Mouse (Mus musculus) brain, embryonic 14.5 days (tissue): ENCODE data around the gene Usp43. TPM values are rescaled to one million over a fixed set of nuclear protein-coding genes. Genes with fewer than 3 reads are reported as not detected.

Experiments used
- DNase-seq: peaks from one replicate; pipeline ENCODE4 v3.0.0-alpha.2; 2011; ENCODE audit warnings: low read depth
- CTCF ChIP-seq: fragments of 200-500 bp; IDR thresholded peaks from 2 replicates; pipeline ENCODE4 v1.5.1; 2012; ENCODE audit warnings: inconsistent platforms, mild to moderate bottlenecking, moderate library complexity, borderline replicate concordance; ENCODE audit not compliant: insufficient read depth, insufficient read length; ENCODE audit errors: extremely low read depth
- POLR2A ChIP-seq: fragments of 200-500 bp; IDR thresholded peaks from 2 replicates; pipeline ENCODE4 v1.6.1; 2012; ENCODE audit warnings: mild to moderate bottlenecking, inconsistent platforms, borderline replicate concordance; ENCODE audit not compliant: poor library complexity, insufficient read depth, insufficient read length, severe bottlenecking; ENCODE audit errors: extremely low read depth
- polyA plus RNA-seq: library from polyadenylated mRNA; depleted of rRNA; stranded (reverse); fragments of >200 nt; gene quantifications from 2 replicates; pipeline ENCODE4 v1.2.3, GENCODE M21; 2012; rRNA removed

Gene Usp43
- polyA plus RNA-seq, 1 experiment = 1.4 TPM

DNA sequence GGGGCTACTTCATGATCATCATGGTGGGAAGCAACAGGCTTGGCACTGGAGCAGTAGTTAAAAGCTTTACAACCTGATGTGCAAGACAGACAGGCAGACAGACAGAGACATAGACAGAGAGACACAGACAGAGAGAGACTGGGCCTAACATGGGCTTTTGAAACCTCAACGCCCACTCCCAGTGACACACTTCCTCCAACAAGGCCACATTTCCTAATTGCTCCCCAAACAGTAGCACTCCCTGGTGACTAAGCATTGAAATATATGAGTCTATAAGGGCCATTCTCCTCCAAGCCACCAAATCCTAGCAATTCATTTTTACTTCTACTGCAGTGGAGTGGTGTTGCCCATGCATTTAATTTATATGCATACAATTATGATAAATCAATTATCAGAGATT lies 82.1 kb downstream of the Usp43 start:
- DNase-seq = no peak
- no peak for TF ChIP-seq CTCF
- no peak for TF ChIP-seq POLR2A

DNA sequence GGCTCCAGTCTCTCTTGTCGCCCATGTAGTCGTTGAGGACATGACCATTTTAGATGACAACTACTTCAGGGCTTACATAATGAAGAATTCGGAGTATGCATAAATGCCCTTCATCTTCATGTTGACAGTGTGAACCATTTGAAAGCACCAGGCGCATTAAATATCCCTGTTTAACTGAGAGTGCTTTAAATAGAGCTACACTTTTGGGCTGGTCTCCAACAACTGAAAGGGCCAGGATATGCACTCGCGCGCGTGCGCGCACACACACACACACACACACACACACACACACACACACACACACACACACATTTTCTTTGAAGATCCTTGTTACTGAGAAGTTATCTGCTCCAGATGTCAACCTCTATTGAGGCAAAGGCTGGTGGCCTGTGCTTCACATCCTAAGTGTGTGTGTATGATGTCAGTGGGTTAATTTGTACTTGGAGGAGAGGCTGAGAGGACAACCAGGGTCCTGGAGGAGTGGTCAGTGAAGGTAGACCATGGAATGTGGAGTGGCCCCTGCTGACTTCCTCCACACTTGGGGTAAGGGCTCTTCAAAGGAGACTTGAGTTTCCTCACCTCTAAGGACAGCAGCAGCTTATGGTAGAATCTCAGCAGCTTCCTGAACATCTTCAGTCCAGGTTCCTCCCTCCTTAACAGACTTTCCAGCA lies 86.4 kb downstream of the Usp43 start:
- DNase-seq = no peak
- TF ChIP-seq POLR2A = no peak

GRCm38 (mm10) chr11:67831820-67832219 lies 90.1 kb downstream of the Usp43 start:
- no peak for DNase-seq
- no peak for TF ChIP-seq POLR2A
- no peak for TF ChIP-seq CTCF

- TF ChIP-seq POLR2A (no peak), CTCF (no peak)
- no peak for DNase-seq
Measured at GRCm38 (mm10) chr11:67829530-67829929, 92.4 kb downstream of the Usp43 start.

GRCm38 (mm10) chr11:67828360-67829059 lies 93.4 kb downstream of the Usp43 start:
- DNase-seq = peak; percentile 30
- TF ChIP-seq CTCF (no peak), POLR2A (no peak)

- peak; percentile 82 for DNase-seq
- TF ChIP-seq POLR2A (no peak), CTCF (no peak)
Measured at GRCm38 (mm10) chr11:67821560-67821959, 100.4 kb downstream of the Usp43 start.

DNA sequence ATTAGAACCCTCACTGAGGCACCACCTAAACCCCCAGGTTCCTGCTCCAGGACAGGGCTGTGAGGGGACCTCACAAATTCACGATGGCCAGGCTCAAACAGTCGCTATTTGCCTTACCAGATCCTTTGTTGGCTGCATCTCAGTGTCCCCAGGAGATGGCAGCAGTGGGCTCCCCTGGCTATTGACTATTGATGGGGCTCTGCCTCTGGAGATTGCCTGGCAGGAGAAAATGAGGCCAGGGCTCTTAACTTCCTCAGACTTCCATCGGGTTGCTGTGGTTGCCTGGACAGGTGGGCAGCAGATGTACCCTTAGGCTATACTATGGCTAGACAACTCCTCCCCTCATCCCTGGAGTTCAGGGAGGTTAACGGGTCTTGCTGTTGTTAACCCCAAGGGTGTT lies 101.7 kb downstream of the Usp43 start:
- DNase-seq = peak; percentile 61
- TF ChIP-seq CTCF (peak; percentile 75), POLR2A (no peak)

DNA sequence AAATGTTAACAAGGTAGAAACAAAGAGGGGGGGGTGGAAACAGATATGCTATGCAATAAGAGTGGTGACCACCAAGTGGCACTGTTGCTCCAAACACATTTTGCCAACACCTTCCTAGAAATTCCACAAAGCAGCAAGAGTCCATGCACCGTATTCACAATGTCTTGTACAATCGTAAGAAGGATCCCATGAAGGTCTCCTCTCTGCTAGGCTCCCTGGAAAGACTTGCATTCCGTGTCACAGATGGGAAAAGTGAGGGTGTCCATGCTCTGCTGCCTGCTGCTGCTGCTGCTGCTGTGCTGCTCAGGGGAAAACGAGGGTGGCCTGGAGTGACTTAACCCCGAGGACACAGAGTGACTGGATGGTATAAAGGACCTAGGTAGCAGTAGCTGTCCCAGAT lies 102.3 kb downstream of the Usp43 start:
- DNase-seq = peak; percentile 81
- no peak for TF ChIP-seq POLR2A
- TF ChIP-seq CTCF = peak; percentile 62; the same call in 1 of the 2 replicates

- DNase-seq = no peak
- TF ChIP-seq CTCF (no peak), POLR2A (no peak)
Measured at GRCm38 (mm10) chr11:67811535-67811934, 110.4 kb downstream of the Usp43 start.

DNA sequence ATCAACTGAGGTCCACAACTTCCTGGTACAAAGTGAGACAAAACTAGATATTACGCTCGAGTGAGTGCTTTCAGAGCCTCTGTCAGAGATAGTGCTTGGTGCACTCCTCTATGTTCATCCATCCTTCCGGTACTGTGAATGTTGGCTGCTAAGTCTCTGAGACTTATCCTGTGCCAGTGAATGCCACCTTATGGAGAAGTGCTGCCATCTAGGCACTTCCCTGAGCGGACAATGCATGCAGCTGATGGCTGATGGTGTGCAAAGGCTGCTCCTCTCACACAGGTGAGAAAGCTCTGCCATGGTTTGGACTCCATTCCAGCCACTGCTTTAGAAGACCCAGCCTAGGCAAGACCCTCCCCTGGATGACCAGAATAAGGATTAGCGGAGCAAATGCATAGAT lies 113.9 kb downstream of the Usp43 start:
- DNase-seq = no peak
- no peak for TF ChIP-seq POLR2A
- TF ChIP-seq CTCF = no peak

DNA sequence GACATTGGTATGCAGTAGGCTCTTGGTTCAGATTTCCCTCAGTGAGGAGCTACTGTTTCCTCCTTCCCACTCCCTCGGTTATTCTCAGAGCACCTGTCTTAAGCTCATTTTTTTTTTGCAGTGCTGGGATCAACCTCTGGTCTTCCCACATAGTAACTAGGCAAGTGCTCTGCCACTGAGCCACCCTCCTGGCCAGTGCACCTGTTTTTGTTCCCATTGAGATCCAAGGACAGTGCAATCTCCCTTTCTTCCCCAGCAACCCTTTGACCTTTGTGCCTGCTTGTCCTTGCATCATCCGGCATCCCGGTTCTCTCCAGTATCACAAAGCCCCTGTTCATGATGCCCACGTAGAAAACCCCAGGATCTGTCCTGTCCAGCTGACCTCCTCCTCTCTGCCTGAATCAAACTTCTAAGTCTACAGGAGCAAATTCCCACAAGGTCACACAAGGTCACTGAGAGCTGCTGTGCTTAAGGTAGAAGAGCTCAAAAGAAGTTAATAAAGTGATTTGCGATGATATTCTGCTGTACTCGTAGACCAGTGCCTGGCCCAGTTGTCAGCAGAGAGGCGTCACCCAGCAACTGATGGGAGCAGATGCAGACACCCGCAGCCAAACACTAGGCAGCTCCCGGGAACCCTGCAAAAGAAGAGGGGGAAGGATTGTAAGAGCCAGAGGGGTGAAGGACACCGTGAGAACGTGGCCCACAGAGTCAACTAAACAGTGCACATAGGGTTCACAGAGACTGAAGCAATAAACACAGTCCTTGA lies 114.9 kb downstream of the Usp43 start:
- no peak for DNase-seq
- TF ChIP-seq POLR2A (no peak), CTCF (no peak)

DNA sequence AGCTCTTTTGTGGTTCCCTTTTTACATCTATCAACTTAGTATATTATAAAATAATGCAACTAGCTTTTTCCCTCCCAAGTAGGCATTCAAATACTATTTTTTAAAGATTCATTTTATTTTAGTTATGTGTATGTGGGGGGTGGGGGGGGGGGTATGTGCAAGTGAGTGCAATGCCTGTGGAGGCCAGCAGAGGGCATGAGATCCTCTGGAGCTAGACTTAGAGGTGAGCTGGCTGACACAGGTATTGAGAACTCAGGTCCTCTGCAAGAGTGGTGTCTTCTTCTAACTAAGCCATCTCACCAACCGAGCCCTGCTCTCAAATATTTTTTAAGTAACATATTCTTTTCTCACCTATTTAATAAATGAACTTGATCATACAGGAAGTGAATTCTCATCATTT lies 116.4 kb downstream of the Usp43 start:
- no peak for DNase-seq
- TF ChIP-seq POLR2A (no peak), CTCF (peak; percentile 32; the same call in 1 of the 2 replicates)

Other genes starting within 250 kb of the Usp43 start
- gene Rcvrn, start 226.8 kb downstream of the Usp43 start, polyA plus RNA-seq = 0.21 and 0.28 TPM in 2 replicates
- gene Glp2r, start 151.0 kb downstream of the Usp43 start, polyA plus RNA-seq = 0.04 and 0.05 TPM in 2 replicates
- gene Gsg1l2, start 147.5 kb downstream of the Usp43 start, polyA plus RNA-seq = not detected in 2 replicates
- 0.10 TPM in 1 of 2 replicates, not detected in the other for gene Dhrs7c, start 124.0 kb downstream of the Usp43 start, polyA plus RNA-seq
- gene Cfap52, start 43.5 kb upstream of the Usp43 start, polyA plus RNA-seq = 2.3 and 3.2 TPM in 2 replicates
- 20.6 and 23.4 TPM in 2 replicates for gene Stx8, start 44.0 kb upstream of the Usp43 start, polyA plus RNA-seq